Mouse (Mus musculus): Measurements from ENCODE around the gene Rbm6. TPM values are rescaled to one million over a fixed set of nuclear protein-coding genes. Genes with fewer than 3 reads are reported as not detected.

The Rbm6 gene
- total RNA-seq, 2 experiments from 2014 or later: 58.4 to 72.0 TPM

DNA sequence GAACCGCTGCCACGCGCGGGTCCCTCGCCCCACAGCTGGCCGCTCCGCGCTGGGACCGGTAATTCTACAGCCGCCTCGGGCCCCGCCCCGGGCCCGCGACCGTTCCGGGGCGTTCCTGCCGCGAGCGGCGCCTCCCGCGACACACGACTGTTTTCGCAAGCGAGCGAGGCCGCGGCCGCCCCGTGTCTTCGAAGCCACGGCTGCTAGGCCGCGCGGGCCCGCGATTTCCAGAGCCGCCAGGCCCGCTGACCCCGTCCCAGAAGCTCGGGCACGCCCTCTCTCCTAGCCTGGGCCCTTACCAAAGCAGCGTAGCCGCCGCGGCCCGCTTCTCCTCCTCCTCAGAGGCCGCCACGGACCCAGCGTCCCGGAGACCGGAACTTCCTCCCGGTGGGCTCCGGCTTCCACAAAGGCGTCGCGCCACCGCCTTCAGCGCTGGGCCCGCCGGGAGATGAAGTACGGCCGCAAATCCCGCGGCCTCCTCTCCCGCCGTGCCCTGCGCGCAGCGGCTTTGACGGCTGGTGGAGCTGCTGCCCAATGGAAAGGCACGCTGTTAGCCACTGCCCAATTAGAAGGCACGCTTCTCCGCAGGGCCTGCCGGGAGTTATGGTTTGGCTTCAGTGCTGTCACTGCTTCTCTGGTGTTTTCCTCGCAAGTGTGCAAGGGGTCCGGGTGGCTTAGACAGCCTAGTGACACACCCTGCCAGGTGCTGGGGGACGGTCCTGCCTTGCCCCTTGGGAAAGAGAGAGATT is 513 bp downstream of the Rbm6 start:
- DNase-seq: peak; percentile 96

DNA sequence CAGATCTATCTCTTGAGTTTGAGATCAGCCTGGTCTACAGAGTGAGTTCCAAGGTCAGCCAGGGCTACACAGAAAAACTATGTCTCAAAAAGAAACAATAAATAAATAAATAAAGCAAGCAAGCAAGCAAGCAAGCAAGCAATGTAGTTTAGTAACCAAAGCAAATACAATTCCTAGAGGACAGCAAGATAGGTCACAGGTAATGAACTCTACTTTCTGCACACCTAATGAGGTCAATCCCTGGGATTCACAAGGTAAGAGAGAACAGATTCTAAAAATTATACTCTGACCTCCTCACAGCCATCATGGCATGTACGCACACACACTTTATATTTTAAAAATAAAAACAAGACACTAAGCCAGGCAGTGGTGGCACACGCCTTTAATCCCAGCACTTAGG is 7.0 kb downstream of the Rbm6 start:
- no peak for DNase-seq

DNA sequence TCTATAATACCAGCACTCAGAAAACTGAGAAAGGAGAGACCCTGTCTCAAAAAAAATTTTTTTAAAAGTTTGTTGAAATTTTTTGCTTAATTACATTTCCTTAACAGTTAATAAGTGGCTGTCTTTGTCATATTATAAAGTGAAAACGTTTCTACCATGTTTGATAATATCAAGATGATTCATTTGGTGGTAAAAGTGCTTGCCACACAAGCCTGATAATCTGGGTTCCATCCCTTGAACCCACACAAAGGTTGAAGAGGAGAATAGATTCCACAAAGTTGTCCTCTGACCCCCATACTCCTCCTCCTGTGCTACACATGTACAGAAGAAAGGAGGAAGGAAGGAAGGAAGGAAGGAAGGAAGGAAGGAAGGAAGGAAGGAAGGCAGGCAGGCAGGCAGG is 8.5 kb downstream of the Rbm6 start:
- DNase-seq: no peak

DNA sequence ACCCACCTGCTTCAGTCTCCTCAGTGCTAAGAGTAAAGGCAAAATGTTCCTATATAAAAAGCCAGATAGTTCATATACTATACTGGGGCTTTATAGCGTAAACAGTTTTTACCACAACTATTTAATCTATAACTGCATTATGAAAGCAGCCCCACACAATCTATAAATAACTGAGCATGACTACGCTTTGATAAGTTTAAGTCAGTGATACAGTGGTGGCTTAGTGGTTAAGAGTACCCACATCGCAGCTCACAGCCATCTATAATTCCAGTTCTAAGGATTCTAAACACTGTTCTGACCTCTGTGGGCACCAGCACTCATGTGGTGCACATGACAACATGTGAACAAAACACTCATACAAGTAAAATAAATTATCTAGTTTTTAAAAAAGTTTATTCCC is 14.7 kb downstream of the Rbm6 start:
- no peak for DNase-seq

DNA sequence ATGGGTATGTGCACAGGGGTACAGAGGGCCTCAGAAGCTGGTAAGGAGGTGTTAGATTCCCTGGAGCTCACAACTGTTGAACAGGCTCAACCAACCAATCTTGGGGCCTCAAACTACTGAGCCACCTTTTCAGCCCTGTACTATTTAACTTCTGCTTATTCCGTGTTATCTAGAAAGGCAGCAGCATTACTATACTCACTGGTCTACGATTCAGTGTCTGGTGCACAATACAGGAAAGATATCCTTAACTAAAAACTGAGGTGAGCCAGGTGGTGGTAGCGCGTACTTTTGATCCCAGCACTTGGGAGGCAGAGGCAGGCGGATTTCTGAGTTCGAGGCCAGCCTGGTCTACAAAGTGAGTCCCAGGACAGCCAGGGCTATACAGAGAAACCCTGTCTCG is 24.1 kb downstream of the Rbm6 start:
- DNase-seq: no peak

DNA sequence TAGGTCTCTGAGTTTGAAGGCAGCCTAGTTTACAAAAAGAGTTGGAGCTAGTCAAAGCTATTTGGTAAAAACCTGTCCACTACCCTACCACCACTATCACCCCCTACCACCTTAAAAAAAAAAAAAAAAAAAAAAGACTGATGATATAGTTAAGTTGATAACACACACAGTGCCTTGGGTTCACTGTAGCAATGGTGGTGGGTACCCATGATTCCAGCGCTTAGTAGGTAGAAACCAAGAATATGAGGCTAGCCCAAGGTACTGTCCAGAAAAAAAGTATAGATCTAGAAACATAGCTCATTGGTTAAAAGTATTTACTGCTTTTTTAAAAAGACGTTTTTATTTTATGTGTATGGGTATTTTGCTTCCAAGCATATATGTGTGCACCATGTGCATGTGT is 30.3 kb downstream of the Rbm6 start:
- DNase-seq: no peak

DNA sequence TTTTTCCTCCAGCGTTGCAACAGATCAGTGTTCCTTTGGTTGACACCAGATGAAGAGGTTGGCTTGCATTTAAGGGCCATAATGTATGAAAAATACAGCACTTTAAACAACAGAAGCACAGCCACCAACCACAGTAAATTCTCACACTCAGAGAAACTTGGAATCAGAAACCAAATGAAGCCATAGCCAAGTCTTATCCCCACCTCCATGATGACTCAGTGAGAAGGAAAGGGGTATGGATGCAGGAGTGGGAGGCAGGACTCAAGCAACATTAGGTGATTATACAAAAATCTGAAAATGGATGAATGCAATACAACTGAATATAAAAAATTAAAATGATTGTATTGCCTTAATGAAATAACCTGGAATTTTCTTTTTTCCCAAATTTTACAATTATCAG is 34.2 kb downstream of the Rbm6 start:
- DNase-seq: no peak

DNA sequence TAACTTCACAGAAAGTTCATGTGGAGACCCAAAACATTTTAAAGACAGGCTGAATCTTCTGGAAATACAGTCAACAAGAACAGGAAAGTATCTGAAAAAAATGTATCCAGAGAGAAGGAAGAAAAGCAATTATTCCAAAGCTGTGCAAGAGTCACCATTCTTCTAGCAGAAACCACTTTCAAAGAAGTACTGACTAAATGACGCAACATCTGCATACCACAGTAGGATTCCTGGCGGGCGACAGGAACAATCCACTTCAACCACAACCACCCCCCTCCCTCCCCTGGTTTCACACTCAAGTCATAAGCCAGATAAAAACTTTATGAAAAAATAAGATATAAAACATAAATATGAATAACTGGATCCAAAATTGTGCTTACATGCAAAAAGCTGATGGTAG is 39.2 kb downstream of the Rbm6 start:
- DNase-seq: no peak

DNA sequence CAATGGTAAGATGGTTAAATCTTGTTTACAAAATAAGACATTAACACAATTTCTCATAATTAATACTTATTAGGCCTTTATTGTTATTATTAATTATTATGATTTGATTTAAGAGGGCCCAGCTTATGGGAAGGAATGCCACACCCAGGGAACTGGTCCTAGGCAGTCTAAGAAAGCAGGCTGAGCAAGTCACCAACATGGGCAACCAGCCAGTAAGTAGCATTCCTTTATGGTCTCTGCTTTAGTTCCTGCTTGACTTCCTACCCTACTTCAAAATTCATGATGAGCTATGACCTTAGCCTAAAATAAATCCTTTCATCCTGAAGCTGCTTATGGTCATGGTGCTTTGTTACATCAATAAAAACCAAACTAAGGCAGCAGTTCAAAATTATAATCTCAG is 41.3 kb downstream of the Rbm6 start:
- DNase-seq: no peak

DNA sequence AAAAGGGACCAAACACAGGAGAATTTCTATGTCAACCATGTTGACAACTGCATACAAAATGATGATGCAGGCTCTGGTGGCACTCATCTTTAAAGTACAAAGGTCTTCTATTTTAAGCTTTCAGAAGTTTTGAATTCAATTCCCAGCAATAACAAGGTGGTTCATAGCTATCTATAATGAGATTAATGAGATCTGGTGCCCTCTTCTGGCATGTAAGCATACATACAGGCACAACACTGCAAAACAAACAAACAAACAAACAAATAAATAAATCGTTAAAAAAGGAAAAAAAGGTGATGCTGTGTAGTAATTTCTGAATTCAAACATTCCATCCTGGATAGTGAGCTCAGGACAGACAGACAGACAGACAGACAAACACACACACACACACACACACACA is 60.9 kb downstream of the Rbm6 start:
- DNase-seq: no peak

DNA sequence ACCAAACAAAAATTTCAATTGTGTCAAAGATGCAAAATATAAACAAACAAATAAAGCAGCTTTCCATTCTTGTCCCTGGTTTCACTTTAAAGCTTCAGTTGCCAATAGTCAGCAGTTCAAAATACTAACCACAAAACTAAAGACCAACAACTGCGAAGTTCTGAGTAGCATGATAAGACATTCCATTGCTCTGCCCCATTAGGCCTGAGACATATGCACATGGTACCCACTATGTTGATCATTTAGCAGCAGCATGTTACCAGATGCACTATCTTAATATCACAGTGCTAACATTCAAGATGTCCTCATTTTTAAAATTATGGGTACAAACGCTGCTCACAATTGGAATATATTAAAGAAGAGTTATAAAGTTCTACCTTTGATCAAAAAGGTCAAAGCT is 62.1 kb downstream of the Rbm6 start:
- DNase-seq: no peak

DNA sequence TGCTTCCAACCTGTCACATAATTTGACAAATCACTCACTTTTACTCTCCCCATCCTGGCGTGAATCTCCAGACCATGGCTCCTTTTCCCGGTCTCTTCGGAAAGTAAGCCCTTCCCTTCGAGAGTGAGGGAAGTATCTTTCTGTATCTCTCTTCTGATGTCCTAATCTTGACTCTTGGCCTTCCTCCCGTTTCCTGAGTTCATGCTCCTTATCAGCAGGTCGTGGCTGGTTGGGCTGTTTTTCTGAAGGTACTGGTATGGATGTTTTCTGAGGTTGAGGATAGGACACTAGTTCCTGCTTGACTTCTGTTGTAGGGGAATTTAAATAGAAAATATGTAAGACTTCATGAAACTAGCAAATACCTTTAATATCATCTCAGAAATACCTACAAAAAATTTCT is 81.3 kb downstream of the Rbm6 start:
- no peak for DNase-seq

DNA sequence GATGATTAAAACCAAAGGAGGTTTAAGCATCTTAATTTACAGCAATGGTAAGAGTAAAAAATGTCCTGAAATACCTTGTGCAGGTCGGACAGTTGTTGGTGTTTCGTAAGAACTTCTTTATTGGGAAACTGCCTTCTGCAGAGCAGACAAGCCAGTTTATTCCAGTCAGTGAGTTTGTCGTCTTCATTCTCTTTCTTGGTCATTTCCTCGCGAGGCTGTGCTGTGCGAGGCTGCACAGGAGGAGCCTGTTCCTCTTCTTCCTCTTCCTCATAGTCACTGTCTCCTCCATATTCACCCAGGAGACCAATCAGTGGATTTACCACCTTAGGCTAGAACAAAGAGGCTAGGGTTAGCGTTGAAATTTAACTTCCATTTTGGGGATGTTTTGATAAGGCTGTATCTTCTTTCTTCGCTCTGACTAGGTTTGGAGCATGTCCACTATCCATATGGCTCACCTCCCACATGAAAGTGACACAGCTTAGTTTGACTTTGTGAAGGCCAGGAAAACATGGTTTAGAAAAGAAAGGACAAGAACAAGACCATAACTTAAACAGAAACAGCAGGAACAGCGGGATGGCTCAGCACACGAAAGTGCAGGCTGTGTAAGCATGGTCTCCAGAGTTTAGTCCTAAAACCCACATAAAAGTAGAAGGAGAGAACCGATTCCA is 90.4 kb downstream of the Rbm6 start:
- DNase-seq: no peak

DNA sequence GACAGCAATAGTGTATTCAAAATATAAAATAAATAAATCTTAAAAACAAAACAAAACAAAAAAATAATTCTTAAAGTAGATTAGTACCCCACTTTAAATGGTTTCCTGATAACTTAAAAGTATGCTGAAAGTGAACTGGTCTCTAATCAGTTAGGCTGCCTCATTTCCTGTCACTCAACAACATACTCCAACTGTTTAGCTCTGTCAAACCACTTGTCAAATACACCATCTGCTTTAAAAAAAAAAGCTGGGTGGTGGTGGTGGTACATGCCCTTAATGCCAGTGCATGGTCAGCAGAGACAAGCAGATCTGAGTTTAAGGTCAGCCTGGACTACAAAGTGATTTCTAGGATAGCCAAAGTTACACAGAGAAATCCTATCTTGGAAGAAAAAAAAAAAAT is 96.2 kb downstream of the Rbm6 start:
- DNase-seq: no peak

DNA sequence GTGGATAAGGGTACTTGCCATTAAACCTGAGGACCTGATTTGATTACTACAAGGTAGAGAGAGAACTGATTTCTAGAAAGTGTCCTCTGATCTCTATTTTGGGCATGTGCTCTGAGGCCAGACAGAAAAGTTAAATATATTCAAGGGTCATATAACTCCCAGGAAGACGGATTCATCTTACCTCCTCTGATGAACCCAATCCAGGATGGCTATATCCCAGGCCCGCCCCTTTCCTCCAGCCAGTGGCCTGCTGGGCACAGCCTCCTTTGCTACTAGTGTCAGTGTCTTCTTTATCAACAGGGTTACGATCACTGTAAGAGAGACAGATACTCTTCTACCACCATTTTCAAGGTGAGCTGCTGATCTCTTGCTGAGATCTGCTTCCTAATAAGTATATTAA is 98.6 kb downstream of the Rbm6 start:
- DNase-seq: no peak

DNA sequence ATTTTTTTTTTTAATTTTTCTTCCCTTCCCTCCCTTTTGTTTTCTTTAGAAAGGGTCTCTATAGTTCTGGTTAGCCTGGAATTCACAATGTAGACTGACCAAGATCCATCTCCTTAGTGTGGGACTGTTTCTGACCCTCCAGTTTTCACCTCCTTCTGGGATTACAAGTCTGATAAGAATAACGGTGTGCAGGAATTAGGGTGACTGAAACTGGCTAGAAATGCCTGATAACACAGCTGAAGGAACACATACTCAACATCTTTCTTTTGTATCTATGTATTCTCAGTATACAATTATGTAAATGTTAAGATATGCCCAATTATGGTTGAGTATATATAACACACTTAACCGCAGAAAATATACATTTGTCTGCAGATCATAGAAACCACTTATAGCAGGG is 101.3 kb downstream of the Rbm6 start:
- DNase-seq: no peak

DNA sequence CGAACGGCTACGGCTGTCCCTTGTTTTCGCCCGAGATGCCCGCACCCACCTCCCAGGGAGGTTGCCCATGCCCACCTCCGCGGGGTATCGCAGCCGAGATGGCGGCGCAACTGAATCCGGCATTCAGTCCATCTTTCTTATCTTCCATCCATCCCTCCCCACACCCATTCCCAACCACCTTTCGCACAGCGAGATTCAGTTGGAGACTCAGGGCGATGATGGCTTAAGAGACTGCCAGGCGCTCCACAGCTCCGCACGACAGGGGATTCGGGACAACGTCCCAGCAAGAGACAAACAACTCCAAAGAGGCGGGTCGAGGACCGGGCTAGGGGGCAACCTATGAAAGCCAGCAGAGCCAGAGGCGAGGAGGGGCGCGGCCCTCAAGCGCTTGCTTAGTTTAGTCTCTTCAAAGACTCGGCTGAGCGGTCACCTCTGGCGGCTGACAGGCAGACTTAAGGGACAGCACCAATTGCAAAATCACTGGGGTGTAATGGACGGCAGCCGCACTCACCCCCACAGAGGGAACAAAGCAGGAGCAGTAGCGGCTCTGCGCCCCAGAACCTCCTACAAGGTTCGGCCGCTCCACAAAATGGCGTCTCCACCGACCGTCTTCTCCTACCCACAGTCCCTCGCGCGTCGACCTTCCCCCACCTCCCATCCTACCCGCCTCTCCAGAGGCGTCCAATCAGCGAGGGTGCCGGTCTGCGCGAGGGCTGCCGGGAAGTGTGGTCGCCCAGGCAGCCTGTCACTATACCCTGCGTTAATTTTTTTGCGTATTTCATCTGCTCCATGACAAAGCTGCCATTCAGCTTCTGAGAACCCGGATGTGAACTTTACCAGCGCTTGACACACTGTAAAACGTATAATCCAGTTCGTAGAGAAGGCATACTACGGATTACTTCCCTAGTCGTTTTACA is 102.4 kb downstream of the Rbm6 start, which contains the start of gene Rbm5:
Gene Rbm5 (minus strand): TSS at position 623 of the 917 bp plus-strand sequence.
- peak; percentile 93 to 95 for DNase-seq

DNA sequence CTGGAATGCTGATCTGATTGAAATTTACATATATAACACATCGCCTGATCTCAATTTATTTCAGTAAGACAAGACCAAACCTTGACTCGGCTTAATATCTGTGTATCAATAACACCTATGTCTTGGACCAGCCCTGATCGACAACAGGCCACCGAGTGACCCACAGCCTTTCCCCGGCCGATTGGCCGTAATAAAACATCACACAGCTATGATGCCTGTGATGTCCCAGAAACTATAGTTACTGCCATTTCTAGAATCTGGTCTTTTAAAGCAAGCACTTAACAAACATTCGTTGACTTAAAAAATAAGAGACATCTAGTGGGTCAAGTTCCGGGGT is 103.0 kb downstream of the Rbm6 start:
- no peak for DNase-seq

DNA sequence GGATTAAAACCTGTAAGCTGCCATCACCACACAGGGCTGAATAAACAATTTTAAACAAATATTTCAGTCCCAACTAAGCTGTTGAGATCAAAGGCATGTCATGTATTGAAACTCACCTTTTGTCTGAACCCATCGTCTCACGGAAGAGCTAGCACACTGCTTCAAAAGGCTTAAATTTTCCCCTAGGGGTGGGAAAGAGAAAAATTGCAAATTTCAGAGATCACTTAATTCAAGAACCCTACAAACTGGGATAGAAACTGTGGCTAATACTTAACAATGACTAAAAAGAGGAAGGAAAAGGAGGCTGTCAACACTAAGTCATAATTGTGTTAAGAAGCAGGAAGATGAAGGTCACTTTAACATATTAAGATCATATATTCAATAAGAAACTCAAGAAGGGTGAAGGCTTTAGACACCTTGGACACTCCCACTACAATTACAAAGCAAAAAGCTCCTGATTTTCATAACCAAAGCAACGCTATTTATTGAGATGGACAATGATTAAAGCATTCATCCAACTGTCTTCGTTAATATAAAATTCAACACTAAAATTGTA is 103.5 kb downstream of the Rbm6 start:
- no peak for DNase-seq

DNA sequence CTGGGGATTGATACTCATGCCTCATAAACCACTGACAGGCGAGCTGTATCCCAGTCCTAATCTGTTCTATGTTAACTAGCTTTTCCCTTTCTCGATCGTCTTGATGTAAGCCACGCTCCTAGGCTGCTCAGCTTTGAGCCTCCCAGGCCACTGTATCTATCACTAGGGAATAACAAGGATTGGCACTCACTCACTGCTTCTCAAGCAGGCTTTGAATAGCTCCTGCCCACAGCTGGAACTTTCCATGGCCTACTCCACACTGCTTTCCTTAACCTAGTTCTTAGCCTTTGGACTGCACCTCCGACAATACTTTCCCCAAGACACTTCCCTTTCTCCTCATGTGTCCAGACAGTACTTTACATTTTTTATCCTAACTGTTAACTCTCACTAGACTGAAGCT is 104.2 kb downstream of the Rbm6 start:
- DNase-seq: no peak

DNA sequence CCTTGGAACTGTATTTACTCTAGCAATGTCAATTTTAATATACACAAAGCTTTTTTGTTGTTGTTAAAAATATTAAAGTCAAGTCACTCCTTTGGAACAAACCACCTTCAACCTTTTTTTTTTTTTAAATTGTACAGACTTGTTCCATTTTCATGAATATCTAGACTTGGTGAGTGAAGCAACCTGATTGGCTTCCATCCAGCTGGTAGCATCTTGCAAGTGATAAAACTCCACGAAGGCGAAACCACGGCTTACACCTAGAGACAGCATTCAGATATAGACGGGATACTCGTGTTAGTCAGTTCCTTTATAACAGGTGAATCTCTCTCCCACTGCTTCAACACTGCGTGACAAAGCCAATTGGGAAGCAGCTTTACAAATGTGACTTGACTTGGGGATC is 113.4 kb downstream of the Rbm6 start:
- no peak for DNase-seq

DNA sequence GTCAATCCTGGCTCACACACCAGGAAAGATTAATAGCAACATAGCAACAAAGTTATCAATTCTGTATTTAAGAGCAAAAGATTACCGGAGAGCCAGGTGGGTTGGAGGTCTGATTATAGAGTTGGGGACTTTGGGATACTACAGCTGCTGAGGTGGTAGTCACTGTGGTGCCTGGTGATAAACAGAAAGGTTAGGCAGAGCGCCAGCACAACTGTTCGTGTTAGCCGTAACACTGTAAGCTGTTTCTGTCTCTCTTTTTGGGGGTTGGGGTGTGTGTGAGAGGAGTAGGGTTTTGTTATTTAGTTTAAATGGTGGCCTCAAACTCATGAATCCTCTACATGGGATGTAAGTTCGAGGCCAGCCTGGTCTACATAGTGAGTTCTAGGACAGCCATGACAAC is 122.7 kb downstream of the Rbm6 start:
- no peak for DNase-seq

DNA sequence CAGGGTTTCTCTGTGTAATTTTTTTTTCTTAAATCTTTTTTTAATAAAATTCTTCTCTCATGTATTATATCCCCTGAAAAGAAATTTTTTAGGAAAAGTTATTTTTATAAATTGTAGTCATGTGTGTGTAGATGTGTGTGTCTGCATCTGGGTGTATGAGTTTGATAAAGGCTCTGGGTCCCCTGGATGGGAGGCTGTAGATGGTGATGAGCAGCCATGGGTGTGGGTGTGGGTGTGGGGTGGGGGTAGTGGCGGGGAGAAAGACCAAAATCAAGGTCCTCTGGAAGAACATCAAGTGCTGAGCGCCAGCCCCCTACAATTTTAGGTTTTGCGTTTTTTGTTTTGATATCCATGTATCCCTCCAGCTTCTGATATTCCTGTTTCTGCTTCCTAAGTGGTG is 125.0 kb downstream of the Rbm6 start:
- no peak for DNase-seq

All from layer of hippocampus, postnatal 36 days (tissue).